Mouse (Mus musculus) megakaryocyte, embryonic 14.5 days (primary cell): Measurements from ENCODE around the gene Xndc1. TPM values are rescaled to one million over a fixed set of nuclear protein-coding genes. Genes with fewer than 3 reads are reported as not detected.

Experiments
- H3K27me3 ChIP-seq: replicated peaks from 2 replicates; pipeline ENCODE3; 2012; ENCODE audit warnings: inconsistent platforms
- H3K36me3 ChIP-seq: replicated peaks from 2 replicates; pipeline ENCODE3; 2012; ENCODE audit warnings: low read length, inconsistent platforms, mixed read lengths
- H3K4me1 ChIP-seq: 2 replicates; pipeline ENCODE4 v1.6.1; 2012; ENCODE audit warnings: inconsistent platforms
- H3K4me3 ChIP-seq: replicated peaks from 2 replicates; pipeline ENCODE3; 2012; ENCODE audit warnings: moderate library complexity, mild to moderate bottlenecking, inconsistent platforms
- H3K9me3 ChIP-seq: 2 replicates; pipeline ENCODE4 v1.6.1; 2012; ENCODE audit warnings: inconsistent platforms
- FLI1 ChIP-seq: IDR thresholded peaks from 2 replicates; pipeline ENCODE4 v1.6.1; 2012; ENCODE audit warnings: low read length, inconsistent platforms, mixed read lengths
- GATA1 ChIP-seq: IDR thresholded peaks from 3 replicates; pipeline ENCODE4 v1.6.1; 2012; ENCODE audit warnings: mixed read lengths, low read length, inconsistent platforms, borderline replicate concordance
- polyA plus RNA-seq: library from polyadenylated mRNA; stranded (reverse); fragments of >175 nt; gene quantifications from 2 replicates; pipeline ENCODE4 v1.2.3, GENCODE M21; 2012; ENCODE audit warnings: low replicate concordance; ENCODE audit not compliant: insufficient read depth

The Xndc1 gene
- polyA plus RNA-seq, 1 experiment: 5.4 TPM

DNA sequence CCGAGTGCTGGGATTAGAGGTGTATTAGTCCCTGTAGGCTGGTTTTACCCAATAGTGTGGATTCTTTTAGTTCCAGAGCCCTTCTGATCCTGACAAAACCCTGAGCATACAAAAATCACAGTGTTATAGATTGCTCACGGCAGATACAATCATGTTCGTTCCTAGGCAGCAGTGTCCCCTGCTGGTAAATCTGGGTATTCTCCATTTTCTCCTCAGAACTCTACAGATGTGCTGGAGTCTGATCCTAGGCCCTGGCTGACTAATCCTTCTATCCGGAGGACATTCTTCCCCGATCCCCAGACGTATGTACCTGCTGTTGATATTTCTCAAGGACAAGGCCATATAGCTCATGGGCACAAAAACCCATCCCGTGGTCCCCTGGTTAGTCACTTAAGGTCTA is 13.2 kb downstream of the Xndc1 start:
- H3K9me3 ChIP-seq: no peaks in the 10 kb centered on the region
- peaks cover 87% of the 10 kb centered on the region for H3K36me3 ChIP-seq
- no peaks in the 10 kb centered on the region for H3K27me3 ChIP-seq

DNA sequence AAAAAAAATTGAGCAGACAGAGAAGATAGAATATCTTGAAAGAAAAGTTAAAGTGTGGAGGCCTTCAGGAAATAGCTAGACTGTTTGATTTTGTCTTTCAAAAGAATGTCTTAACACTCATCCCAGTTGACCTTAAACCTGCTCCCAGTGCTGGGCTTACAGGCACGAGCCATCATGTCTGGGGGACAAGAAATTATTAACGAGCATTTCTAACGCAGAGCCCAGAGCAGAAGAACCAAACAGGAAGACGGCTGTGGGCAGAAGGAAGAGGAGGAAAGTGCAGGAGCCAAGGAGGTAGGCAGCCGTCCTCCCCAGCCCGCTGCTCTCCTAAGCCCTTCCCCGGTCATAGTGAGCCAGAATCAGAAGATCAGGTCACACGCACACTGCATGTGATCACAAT is 15.0 kb downstream of the Xndc1 start:
- H3K4me3 ChIP-seq: no peak overlapping the region
- H3K36me3 ChIP-seq: peaks cover 83% of the 10 kb centered on the region
- no peaks in the 10 kb centered on the region for H3K27me3 ChIP-seq
- no peaks in the 10 kb centered on the region for H3K9me3 ChIP-seq
- 0 out of 2 replicates have a peak, but pooled peaks cover 3% of the 10 kb centered on the region for H3K4me1 ChIP-seq
- no peak for TF ChIP-seq FLI1

More for the DNA sequence above, 13.2 kb downstream of the Xndc1 start:
- Histone ChIP-seq H3K4me1 (0 out of 2 replicates have a peak, but pooled peaks cover 3% of the 10 kb centered on the region), H3K4me3 (no peak overlapping the region)
- TF ChIP-seq FLI1 (no peak), GATA1 (no peak)

DNA sequence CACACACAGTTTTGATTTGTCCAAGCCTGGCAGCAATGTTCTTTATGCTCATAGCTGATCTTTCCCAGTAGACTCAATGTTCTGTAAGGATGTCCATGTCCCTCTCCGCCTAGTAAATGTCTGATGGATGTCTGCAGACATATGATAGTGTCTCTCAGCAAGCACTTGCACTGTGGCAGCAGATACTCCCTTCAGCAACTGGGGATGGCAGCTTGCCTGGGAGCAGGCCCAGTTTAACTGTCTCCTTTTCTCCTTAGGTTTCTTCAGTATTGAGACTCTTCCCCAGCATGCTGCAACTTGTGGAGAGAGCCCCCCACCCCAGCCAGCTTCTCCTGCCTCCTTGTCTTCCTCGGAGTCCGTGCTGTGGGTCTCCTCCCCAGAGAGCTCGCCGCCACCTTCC is 16.5 kb downstream of the Xndc1 start:
- TF ChIP-seq GATA1: no peak
- no peak for TF ChIP-seq FLI1
- H3K36me3 ChIP-seq: peaks cover 71% of the 10 kb centered on the region
- H3K9me3 ChIP-seq: no peaks in the 10 kb centered on the region
- peaks cover 4% of the 10 kb centered on the region for H3K27me3 ChIP-seq
- 0 out of 2 replicates have a peak, but pooled peaks cover 3% of the 10 kb centered on the region for H3K4me1 ChIP-seq
- H3K4me3 ChIP-seq: no peak overlapping the region

DNA sequence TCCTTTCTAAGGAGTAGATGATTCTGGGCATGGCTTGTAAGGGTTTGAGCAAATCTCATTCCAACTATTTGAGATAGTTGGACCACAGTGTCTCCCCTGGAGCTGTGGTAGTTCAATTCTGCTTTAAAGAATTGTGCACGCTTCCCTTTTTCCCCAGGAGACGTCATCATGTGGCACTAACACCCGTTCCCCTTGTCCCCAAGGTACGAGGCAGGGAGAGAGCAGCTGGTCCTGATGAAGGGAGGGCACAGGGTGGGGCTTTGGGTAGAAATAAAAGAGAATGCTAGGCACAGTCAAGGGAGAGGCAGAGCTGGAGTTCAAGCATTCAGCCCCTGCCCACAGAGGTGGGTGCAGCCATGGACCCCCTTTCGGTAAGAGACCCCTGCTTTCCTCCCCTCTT is 17.5 kb downstream of the Xndc1 start, which contains the start of gene Trpc2:
Gene Trpc2 (plus strand): TSS at position 301 of the 400 bp plus-strand sequence.
- TF ChIP-seq GATA1 (no peak), FLI1 (no peak)
- no peaks in the 10 kb centered on the region for H3K4me1 ChIP-seq
- H3K27me3 ChIP-seq: peaks cover 4% of the 10 kb centered on the region
- H3K9me3 ChIP-seq: no peaks in the 10 kb centered on the region
- H3K4me3 ChIP-seq: no peak within 1 kb of the TSS
- peaks cover 61% of the 10 kb centered on the region for H3K36me3 ChIP-seq

- peaks cover 6% of the 10 kb centered on the region for H3K27me3 ChIP-seq
- TF ChIP-seq GATA1 (no peak), FLI1 (no peak)
- no peaks in the 10 kb centered on the region for H3K4me1 ChIP-seq
- H3K4me3 ChIP-seq: no peak overlapping the region
- H3K9me3 ChIP-seq: no peaks in the 10 kb centered on the region
- peaks cover 52% of the 10 kb centered on the region for H3K36me3 ChIP-seq
These were observed 18.9 kb downstream of the Xndc1 start for GRCm38 (mm10) chr7:102084041-102084696.

DNA sequence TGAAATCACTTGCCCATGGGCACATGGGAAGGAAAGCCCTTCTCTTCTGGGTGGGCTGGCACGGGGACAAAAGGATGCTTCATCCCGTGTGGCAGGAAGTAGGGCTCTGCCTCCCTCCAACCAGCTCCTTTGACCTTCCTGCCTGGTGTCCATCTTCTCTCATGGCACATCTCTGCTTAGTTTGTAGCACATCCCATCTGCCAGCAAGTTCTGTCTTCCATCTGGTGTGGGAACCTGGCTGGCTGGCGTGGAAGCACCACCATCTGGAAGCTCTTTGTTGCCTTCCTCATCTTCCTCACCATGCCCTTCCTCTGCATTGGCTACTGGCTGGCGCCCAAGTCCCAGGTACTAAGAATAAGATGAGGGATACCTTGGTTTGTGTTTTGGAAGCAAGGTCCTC is 22.0 kb downstream of the Xndc1 start:
- no peaks in the 10 kb centered on the region for H3K9me3 ChIP-seq
- no peak overlapping the region for H3K4me3 ChIP-seq
- H3K4me1 ChIP-seq: no peaks in the 10 kb centered on the region
- no peak for TF ChIP-seq GATA1
- TF ChIP-seq FLI1: no peak
- peaks cover 11% of the 10 kb centered on the region for H3K27me3 ChIP-seq
- peaks cover 22% of the 10 kb centered on the region for H3K36me3 ChIP-seq

DNA sequence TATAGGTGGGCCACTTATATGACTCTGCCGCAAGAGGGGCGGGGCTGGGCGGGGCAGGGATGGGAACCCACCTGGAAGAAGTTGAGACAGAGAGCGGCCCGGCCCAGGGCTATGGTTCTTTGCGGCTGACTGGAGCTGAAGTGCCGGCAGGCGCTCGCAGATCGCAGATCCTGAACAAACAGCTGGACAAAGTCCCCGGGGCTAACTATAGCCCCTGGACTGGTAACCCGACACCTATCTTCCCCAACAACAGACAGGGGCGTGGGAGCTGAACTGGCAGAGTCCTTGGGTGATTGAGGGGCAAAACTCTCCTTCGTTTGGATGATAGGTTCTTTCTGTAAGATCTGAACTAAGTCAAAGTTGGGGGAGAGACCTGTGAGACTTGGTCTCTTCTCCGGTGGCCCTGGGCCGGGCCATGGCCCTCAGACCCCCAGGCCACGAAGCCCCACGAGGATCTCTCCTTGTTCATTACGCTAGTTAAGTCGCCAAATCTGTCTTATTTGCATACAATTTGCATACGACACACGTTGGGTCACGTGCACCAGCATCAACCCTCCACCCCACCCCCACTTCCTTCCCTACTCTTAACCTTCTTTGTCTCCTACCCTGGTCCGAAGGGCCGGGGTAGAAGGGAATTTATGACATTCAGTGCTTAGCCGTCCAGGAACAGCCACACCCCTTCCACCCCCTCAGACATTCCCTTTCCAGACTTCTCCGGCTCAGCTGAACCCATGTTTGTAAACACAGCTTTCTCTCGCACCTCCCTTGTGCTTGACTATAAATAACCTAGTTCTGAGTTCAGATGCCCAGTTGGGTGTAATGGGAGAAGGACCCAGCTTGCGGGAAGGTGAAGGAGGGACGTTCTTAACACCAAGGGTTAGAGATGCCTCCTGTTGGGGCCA is 34.7 kb downstream of the Xndc1 start:
- no peaks in the 10 kb centered on the region for H3K9me3 ChIP-seq
- H3K27me3 ChIP-seq: peaks cover 84% of the 10 kb centered on the region
- H3K4me3 ChIP-seq: peak overlapping the region; percentile 71
- no peaks in the 10 kb centered on the region for H3K36me3 ChIP-seq
- H3K4me1 ChIP-seq: peaks cover 24% of the 10 kb centered on the region
- TF ChIP-seq FLI1 (no peak), GATA1 (no peak)

DNA sequence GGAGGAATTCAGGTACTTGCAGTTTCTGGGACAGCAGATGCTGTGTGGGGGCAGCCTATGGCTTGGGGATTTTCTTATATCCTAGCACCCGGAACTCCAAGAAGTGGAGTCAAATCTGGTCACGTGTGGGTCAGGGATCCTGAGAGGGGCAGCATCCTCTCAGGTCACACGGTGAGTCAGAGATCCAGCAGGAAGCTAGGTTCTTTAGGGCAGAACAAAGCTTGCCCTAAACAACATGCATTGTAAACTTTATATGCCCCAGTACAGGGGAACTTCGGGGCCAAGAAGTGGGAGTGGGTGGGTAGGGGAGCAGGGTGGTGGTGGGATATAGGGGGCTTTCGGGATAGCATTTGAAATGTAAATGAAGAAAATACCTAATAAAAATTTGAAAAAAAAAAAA is 35.6 kb downstream of the Xndc1 start:
- no peaks in the 10 kb centered on the region for H3K9me3 ChIP-seq
- peaks cover 81% of the 10 kb centered on the region for H3K27me3 ChIP-seq
- no peak overlapping the region for H3K4me3 ChIP-seq
- TF ChIP-seq GATA1 (no peak), FLI1 (no peak)
- peaks cover 24% of the 10 kb centered on the region for H3K4me1 ChIP-seq
- H3K36me3 ChIP-seq: no peaks in the 10 kb centered on the region

DNA sequence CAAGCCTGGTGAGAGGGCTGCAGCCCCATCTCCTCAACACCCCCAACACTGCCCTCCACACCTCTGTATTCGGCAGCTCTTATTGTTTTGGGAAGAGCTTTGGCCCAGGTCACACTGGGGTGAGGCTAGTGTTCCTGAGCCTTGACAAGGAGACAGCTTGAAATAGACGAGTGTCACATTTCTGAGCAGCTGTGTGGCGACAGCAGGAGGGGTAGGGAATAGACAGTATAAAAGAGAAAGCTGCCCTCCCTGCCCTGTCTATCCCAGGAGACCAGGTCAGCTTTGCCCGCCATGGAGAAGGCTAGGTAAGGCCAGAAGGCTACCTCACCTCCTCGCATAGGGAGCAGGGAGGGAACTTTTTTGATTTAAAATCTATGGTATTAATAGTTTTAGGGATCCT is 36.2 kb downstream of the Xndc1 start, which contains the start of gene Art1:
Gene Art1 (plus strand): TSS at position 257 of the 400 bp plus-strand sequence.
- H3K4me1 ChIP-seq: peaks cover 24% of the 10 kb centered on the region
- no peak for TF ChIP-seq FLI1
- no peak for TF ChIP-seq GATA1
- no peaks in the 10 kb centered on the region for H3K9me3 ChIP-seq
- no peak within 1 kb of the TSS for H3K4me3 ChIP-seq
- H3K36me3 ChIP-seq: no peaks in the 10 kb centered on the region
- H3K27me3 ChIP-seq: peaks cover 83% of the 10 kb centered on the region

- Histone ChIP-seq H3K4me3 (no peak overlapping the region), H3K36me3 (no peaks in the 10 kb centered on the region), H3K4me1 (peaks cover 30% of the 10 kb centered on the region), H3K27me3 (peaks cover 82% of the 10 kb centered on the region), H3K9me3 (no peaks in the 10 kb centered on the region)
- no peak for TF ChIP-seq GATA1
- TF ChIP-seq FLI1: no peak
These were observed 36.9 kb downstream of the Xndc1 start for GRCm38 (mm10) chr7:102102241-102102640.
